Mouse (Mus musculus) lung, embryonic 15.5 days (tissue): ENCODE results near the gene Cmss1. TPM values are rescaled to one million over a fixed set of nuclear protein-coding genes. Genes with fewer than 3 reads are reported as not detected.

Experiments
- ATAC-seq: fragments of 200-750 bp; cut with Nextera tagmentation; 2 replicates; pipeline ENCODE4 v1.8.0; 2017; ENCODE audit warnings: moderate number of reproducible peaks, borderline replicate concordance; ENCODE audit not compliant: low FRiP score, low TSS enrichment; ENCODE audit errors: extremely low read depth
- H3K27ac ChIP-seq: fragments of 300-500 bp; sonication (generic); 2 replicates; pipeline ENCODE4 v1.5.1; 2015; ENCODE audit warnings: moderate library complexity, mild to moderate bottlenecking, inconsistent platforms
- H3K27me3 ChIP-seq: fragments of 300-500 bp; sonication (generic); 2 replicates; pipeline ENCODE4 v1.6.1; 2015; ENCODE audit warnings: inconsistent platforms
- H3K36me3 ChIP-seq: fragments of 300-500 bp; sonication (generic); 2 replicates; pipeline ENCODE4 v1.6.1; 2015; ENCODE audit warnings: inconsistent platforms
- H3K4me1 ChIP-seq: fragments of 300-500 bp; sonication (generic); 2 replicates; pipeline ENCODE4 v1.6.1; 2015; ENCODE audit warnings: inconsistent platforms
- H3K4me2 ChIP-seq: fragments of 300-500 bp; sonication (generic); 2 replicates; pipeline ENCODE4 v1.6.1; 2015; ENCODE audit warnings: inconsistent platforms, mild to moderate bottlenecking, moderate library complexity
- H3K4me3 ChIP-seq: fragments of 300-500 bp; sonication (generic); 2 replicates; pipeline ENCODE4 v1.5.1; 2015; ENCODE audit warnings: mild to moderate bottlenecking, inconsistent platforms
- H3K9ac ChIP-seq: fragments of 300-500 bp; sonication (generic); 2 replicates; pipeline ENCODE4 v1.6.1; 2015; ENCODE audit warnings: inconsistent platforms
- H3K9me3 ChIP-seq: fragments of 300-500 bp; sonication (generic); 2 replicates; pipeline ENCODE4 v1.6.1; 2016; ENCODE audit warnings: inconsistent platforms
- WGBS: fragments of 180-500 bp; shearing (Covaris S2); methylation state at CpG from one replicate; pipeline ENCODE4 v1.1.7; 2015; 5-methylcytosine and 5-hydroxymethylcytosine counted together
- polyA plus RNA-seq: library from polyadenylated mRNA; unstranded; fragments of >200 nt; fragmentation: Nextera tagmentation; extraction: Ambion mirVana; gene quantifications from 2 replicates; pipeline ENCODE4 v1.2.1, GENCODE M21; 2015

Gene Cmss1
- polyA plus RNA-seq, 1 experiment from 2014 or later: 55.4 TPM

GRCm38 (mm10) chr16:57346258-57346657 lies 260.4 kb downstream of the Cmss1 start:
- no peak overlapping the region for H3K4me3 ChIP-seq
- H3K4me2 ChIP-seq: no peak overlapping the region
- H3K27me3 ChIP-seq: no peaks in the 10 kb centered on the region
- 90% methylated on average over 3 of the region's 3 CpGs for WGBS
- no peak overlapping the region for H3K27ac ChIP-seq
- no peaks in the 10 kb centered on the region for H3K4me1 ChIP-seq
- H3K36me3 ChIP-seq: no peaks in the 10 kb centered on the region
- ATAC-seq: no peak
- no peak overlapping the region for H3K9ac ChIP-seq
- H3K9me3 ChIP-seq: no peaks in the 10 kb centered on the region

GRCm38 (mm10) chr16:57340613-57340898 lies 266.1 kb downstream of the Cmss1 start:
- H3K9ac ChIP-seq: no peak overlapping the region
- H3K36me3 ChIP-seq: no peaks in the 10 kb centered on the region
- H3K27me3 ChIP-seq: no peaks in the 10 kb centered on the region
- no peak overlapping the region for H3K27ac ChIP-seq
- no peak overlapping the region for H3K4me2 ChIP-seq
- peaks cover 4% of the 10 kb centered on the region; the same call in 1 of the 2 replicates for H3K4me1 ChIP-seq
- no peaks in the 10 kb centered on the region for H3K9me3 ChIP-seq
- no peak overlapping the region for H3K4me3 ChIP-seq
- ATAC-seq: no peak
- WGBS: 49% methylated on average over 5 of the region's 5 CpGs

GRCm38 (mm10) chr16:57339765-57340612 lies 266.7 kb downstream of the Cmss1 start:
- ATAC-seq: peak; percentile 23; the same call in 1 of the 2 replicates
- peaks cover 4% of the 10 kb centered on the region; the same call in 1 of the 2 replicates for H3K4me1 ChIP-seq
- H3K4me2 ChIP-seq: no peak overlapping the region
- no peak overlapping the region for H3K9ac ChIP-seq
- 81% methylated on average over 8 of the region's 8 CpGs for WGBS
- H3K4me3 ChIP-seq: no peak overlapping the region
- no peaks in the 10 kb centered on the region for H3K36me3 ChIP-seq
- H3K27ac ChIP-seq: no peak overlapping the region
- H3K9me3 ChIP-seq: no peaks in the 10 kb centered on the region
- H3K27me3 ChIP-seq: no peaks in the 10 kb centered on the region

- Histone ChIP-seq H3K4me2 (no peak overlapping the region), H3K27me3 (no peaks in the 10 kb centered on the region), H3K9me3 (no peaks in the 10 kb centered on the region), H3K27ac (no peak overlapping the region), H3K36me3 (no peaks in the 10 kb centered on the region), H3K4me3 (no peak overlapping the region), H3K4me1 (peaks cover 4% of the 10 kb centered on the region; the same call in 1 of the 2 replicates), H3K9ac (no peak overlapping the region)
- 41% methylated on average over 11 of the region's 11 CpGs for WGBS
- no peak for ATAC-seq
Observed at GRCm38 (mm10) chr16:57336770-57337423, 269.8 kb downstream of the Cmss1 start.

GRCm38 (mm10) chr16:57332301-57332700 lies 274.4 kb downstream of the Cmss1 start:
- Histone ChIP-seq H3K27me3 (no peaks in the 10 kb centered on the region), H3K36me3 (no peaks in the 10 kb centered on the region), H3K4me3 (no peak overlapping the region), H3K9me3 (no peaks in the 10 kb centered on the region), H3K27ac (no peak overlapping the region), H3K4me2 (no peak overlapping the region), H3K4me1 (no peaks in the 10 kb centered on the region), H3K9ac (no peak overlapping the region)
- ATAC-seq: no peak
- 55% methylated on average over 7 of the region's 7 CpGs for WGBS

GRCm38 (mm10) chr16:57330111-57330510 lies 276.6 kb downstream of the Cmss1 start:
- H3K36me3 ChIP-seq: no peaks in the 10 kb centered on the region
- ATAC-seq: no peak
- H3K4me1 ChIP-seq: no peaks in the 10 kb centered on the region
- no peaks in the 10 kb centered on the region for H3K9me3 ChIP-seq
- H3K27ac ChIP-seq: no peak overlapping the region
- no peak overlapping the region for H3K4me3 ChIP-seq
- 62% methylated on average over 2 of the region's 2 CpGs for WGBS
- H3K4me2 ChIP-seq: no peak overlapping the region
- H3K9ac ChIP-seq: no peak overlapping the region
- H3K27me3 ChIP-seq: no peaks in the 10 kb centered on the region

GRCm38 (mm10) chr16:57329028-57329427 lies 277.6 kb downstream of the Cmss1 start:
- Histone ChIP-seq H3K4me1 (no peaks in the 10 kb centered on the region), H3K36me3 (no peaks in the 10 kb centered on the region), H3K27me3 (no peaks in the 10 kb centered on the region), H3K9ac (no peak overlapping the region), H3K4me2 (no peak overlapping the region), H3K27ac (no peak overlapping the region), H3K4me3 (no peak overlapping the region), H3K9me3 (no peaks in the 10 kb centered on the region)
- no peak for ATAC-seq
- 73% methylated on average over 8 of the region's 8 CpGs for WGBS

GRCm38 (mm10) chr16:57326996-57327395 lies 279.7 kb downstream of the Cmss1 start:
- no peak overlapping the region for H3K27ac ChIP-seq
- no peaks in the 10 kb centered on the region for H3K4me1 ChIP-seq
- H3K4me2 ChIP-seq: no peak overlapping the region
- no peak overlapping the region for H3K9ac ChIP-seq
- H3K27me3 ChIP-seq: no peaks in the 10 kb centered on the region
- no peak for ATAC-seq
- H3K36me3 ChIP-seq: no peaks in the 10 kb centered on the region
- H3K9me3 ChIP-seq: no peaks in the 10 kb centered on the region
- 70% methylated on average over 7 of the region's 7 CpGs for WGBS
- no peak overlapping the region for H3K4me3 ChIP-seq

- Histone ChIP-seq H3K4me1 (peaks cover 11% of the 10 kb centered on the region; the same call in 1 of the 2 replicates), H3K4me2 (no peak overlapping the region), H3K4me3 (no peak overlapping the region), H3K36me3 (no peaks in the 10 kb centered on the region), H3K27me3 (no peaks in the 10 kb centered on the region), H3K9me3 (no peaks in the 10 kb centered on the region), H3K27ac (no peak overlapping the region), H3K9ac (no peak overlapping the region)
- 72% methylated on average over 7 of the region's 7 CpGs for WGBS
- no peak for ATAC-seq
Observed at GRCm38 (mm10) chr16:57319284-57320124, 287.2 kb downstream of the Cmss1 start.

GRCm38 (mm10) chr16:57318637-57319125 lies 288.0 kb downstream of the Cmss1 start:
- Histone ChIP-seq H3K27ac (0 out of 2 replicates have a peak overlapping the region, but pooled peaks have one; percentile 8), H3K4me3 (no peak overlapping the region), H3K4me1 (peaks cover 11% of the 10 kb centered on the region; the same call in 1 of the 2 replicates), H3K4me2 (no peak overlapping the region), H3K27me3 (no peaks in the 10 kb centered on the region), H3K36me3 (no peaks in the 10 kb centered on the region), H3K9ac (no peak overlapping the region), H3K9me3 (no peaks in the 10 kb centered on the region)
- 66% methylated on average over 8 of the region's 8 CpGs for WGBS
- no peak for ATAC-seq

GRCm38 (mm10) chr16:57317882-57318636 lies 288.6 kb downstream of the Cmss1 start:
- WGBS: 15% methylated on average over 13 of the region's 13 CpGs
- H3K27ac ChIP-seq: peak overlapping the region; percentile 32

More at GRCm38 (mm10) chr16:57317882-57318636, 288.6 kb downstream of the Cmss1 start:
- H3K4me1 ChIP-seq: peaks cover 11% of the 10 kb centered on the region; the same call in 1 of the 2 replicates
- H3K4me2 ChIP-seq: no peak overlapping the region
- peak; percentile 49; the same call in 1 of the 2 replicates for ATAC-seq
- no peaks in the 10 kb centered on the region for H3K36me3 ChIP-seq
- no peak overlapping the region for H3K4me3 ChIP-seq
- H3K27me3 ChIP-seq: no peaks in the 10 kb centered on the region
- H3K9ac ChIP-seq: no peak overlapping the region
- H3K9me3 ChIP-seq: no peaks in the 10 kb centered on the region
